Mouse (Mus musculus): Measurements from ENCODE around the gene Cacng2. TPM values are rescaled to one million over a fixed set of nuclear protein-coding genes. Genes with fewer than 3 reads are reported as not detected.

Cacng2 gene
- polyA plus RNA-seq, 1 experiment from 2014 or later: 6.9 TPM

DNA sequence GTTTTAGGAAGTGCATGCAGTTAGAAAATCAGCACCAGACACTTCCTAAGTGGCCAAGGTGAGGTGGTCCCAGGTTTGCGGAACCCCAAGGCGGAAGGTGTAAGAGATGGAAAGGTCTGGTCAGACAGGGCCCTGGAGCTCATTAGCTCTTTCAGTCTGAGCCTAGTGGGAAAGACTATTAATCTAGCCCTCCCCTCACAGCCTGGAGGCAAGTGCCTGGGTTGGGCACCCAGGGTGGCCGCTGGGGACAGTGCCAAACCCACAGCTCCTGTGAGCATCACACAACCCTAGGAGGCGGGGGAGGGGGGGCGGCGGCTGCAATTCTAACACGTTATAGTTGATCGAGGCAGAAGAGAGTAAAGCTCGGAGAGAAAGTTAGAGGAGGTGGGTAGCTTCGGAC, 3.6 kb downstream of the Cacng2 start:
- H3K4me1 ChIP-seq (replicated peaks; ENCODE audit: control insufficient read depth, insufficient read depth, low read length): peaks cover 25% of the 10 kb centered on the region
- no peak for ATAC-seq
- H3K27ac ChIP-seq (ENCODE audit: low read length): no peak overlapping the region
- H3K27me3 ChIP-seq (replicated peaks; ENCODE audit: control insufficient read depth, insufficient read depth, low read length): no peaks in the 10 kb centered on the region
- H3K36me3 ChIP-seq (ENCODE audit: control insufficient read depth, insufficient read depth): no peaks in the 10 kb centered on the region
- 49% methylated on average over 10 of the region's 10 CpGs for WGBS
- H3K9me3 ChIP-seq (ENCODE audit: control insufficient read depth, low read length): no peaks in the 10 kb centered on the region
- 0 out of 2 replicates have a peak overlapping the region, but pooled peaks have one; percentile 5 for H3K9ac ChIP-seq (replicated peaks; ENCODE audit: low read depth, low read length)
- H3K4me3 ChIP-seq (replicated peaks; ENCODE audit: low read length): peak overlapping the region; percentile 73
- peak overlapping the region; percentile 80 for H3K4me2 ChIP-seq (ENCODE audit: low read length)

- WGBS: 61% methylated on average over 5 of the region's 5 CpGs
- no peaks in the 10 kb centered on the region for H3K27me3 ChIP-seq (replicated peaks; ENCODE audit: control insufficient read depth, insufficient read depth, low read length)
- peaks cover 3% of the 10 kb centered on the region; the same call in 1 of the 2 replicates for H3K4me1 ChIP-seq (replicated peaks; ENCODE audit: control insufficient read depth, insufficient read depth, low read length)
- H3K36me3 ChIP-seq (ENCODE audit: control insufficient read depth, insufficient read depth): no peaks in the 10 kb centered on the region
- ATAC-seq: no peak
- no peak overlapping the region for H3K27ac ChIP-seq (ENCODE audit: low read length)
- no peak overlapping the region for H3K9ac ChIP-seq (replicated peaks; ENCODE audit: low read depth, low read length)
- no peak overlapping the region for H3K4me3 ChIP-seq (replicated peaks; ENCODE audit: low read length)
- H3K4me2 ChIP-seq (ENCODE audit: low read length): no peak overlapping the region
- H3K9me3 ChIP-seq (ENCODE audit: control insufficient read depth, low read length): no peaks in the 10 kb centered on the region
Observed at GRCm38 (mm10) chr15:78099516-78099915, 20.3 kb downstream of the Cacng2 start.

GRCm38 (mm10) chr15:78096004-78096403, 23.8 kb downstream of the Cacng2 start:
- WGBS: 84% methylated on average over 16 of the region's 16 CpGs
- no peaks in the 10 kb centered on the region for H3K9me3 ChIP-seq (ENCODE audit: control insufficient read depth, low read length)
- no peak overlapping the region for H3K9ac ChIP-seq (replicated peaks; ENCODE audit: low read depth, low read length)
- no peak overlapping the region for H3K4me3 ChIP-seq (replicated peaks; ENCODE audit: low read length)
- no peak for ATAC-seq
- peaks cover 3% of the 10 kb centered on the region; the same call in 1 of the 2 replicates for H3K4me1 ChIP-seq (replicated peaks; ENCODE audit: control insufficient read depth, insufficient read depth, low read length)
- H3K27ac ChIP-seq (ENCODE audit: low read length): no peak overlapping the region
- no peaks in the 10 kb centered on the region for H3K27me3 ChIP-seq (replicated peaks; ENCODE audit: control insufficient read depth, insufficient read depth, low read length)
- H3K4me2 ChIP-seq (ENCODE audit: low read length): no peak overlapping the region
- no peaks in the 10 kb centered on the region for H3K36me3 ChIP-seq (ENCODE audit: control insufficient read depth, insufficient read depth)

DNA sequence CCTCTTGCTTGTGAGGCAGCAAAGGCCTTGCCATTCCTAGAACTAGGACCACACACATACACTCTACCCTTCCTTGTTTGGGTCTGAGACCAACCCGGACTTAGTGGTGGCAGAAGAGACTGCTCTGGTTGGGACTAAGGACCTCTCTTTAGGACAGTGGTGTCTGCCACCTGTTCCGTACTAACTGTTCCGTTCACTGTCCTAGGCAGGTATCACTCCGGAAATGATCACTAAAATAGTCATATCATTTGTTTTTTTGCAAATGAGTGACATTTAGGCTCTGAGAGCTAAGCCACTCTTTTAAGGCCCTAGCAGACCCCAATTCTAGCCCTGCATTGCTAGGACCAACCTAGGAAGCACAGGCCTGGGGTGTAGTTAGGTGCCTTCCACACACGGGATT, 26.2 kb downstream of the Cacng2 start:
- no peak for ATAC-seq
- no peaks in the 10 kb centered on the region for H3K36me3 ChIP-seq (ENCODE audit: control insufficient read depth, insufficient read depth)
- H3K4me3 ChIP-seq (replicated peaks; ENCODE audit: low read length): no peak overlapping the region
- H3K27me3 ChIP-seq (replicated peaks; ENCODE audit: control insufficient read depth, insufficient read depth, low read length): no peaks in the 10 kb centered on the region
- no peak overlapping the region for H3K27ac ChIP-seq (ENCODE audit: low read length)
- WGBS: 80% methylated on average over 5 of the region's 5 CpGs
- peaks cover 3% of the 10 kb centered on the region; the same call in 1 of the 2 replicates for H3K4me1 ChIP-seq (replicated peaks; ENCODE audit: control insufficient read depth, insufficient read depth, low read length)
- H3K9me3 ChIP-seq (ENCODE audit: control insufficient read depth, low read length): no peaks in the 10 kb centered on the region
- H3K4me2 ChIP-seq (ENCODE audit: low read length): no peak overlapping the region
- no peak overlapping the region for H3K9ac ChIP-seq (replicated peaks; ENCODE audit: low read depth, low read length)

DNA sequence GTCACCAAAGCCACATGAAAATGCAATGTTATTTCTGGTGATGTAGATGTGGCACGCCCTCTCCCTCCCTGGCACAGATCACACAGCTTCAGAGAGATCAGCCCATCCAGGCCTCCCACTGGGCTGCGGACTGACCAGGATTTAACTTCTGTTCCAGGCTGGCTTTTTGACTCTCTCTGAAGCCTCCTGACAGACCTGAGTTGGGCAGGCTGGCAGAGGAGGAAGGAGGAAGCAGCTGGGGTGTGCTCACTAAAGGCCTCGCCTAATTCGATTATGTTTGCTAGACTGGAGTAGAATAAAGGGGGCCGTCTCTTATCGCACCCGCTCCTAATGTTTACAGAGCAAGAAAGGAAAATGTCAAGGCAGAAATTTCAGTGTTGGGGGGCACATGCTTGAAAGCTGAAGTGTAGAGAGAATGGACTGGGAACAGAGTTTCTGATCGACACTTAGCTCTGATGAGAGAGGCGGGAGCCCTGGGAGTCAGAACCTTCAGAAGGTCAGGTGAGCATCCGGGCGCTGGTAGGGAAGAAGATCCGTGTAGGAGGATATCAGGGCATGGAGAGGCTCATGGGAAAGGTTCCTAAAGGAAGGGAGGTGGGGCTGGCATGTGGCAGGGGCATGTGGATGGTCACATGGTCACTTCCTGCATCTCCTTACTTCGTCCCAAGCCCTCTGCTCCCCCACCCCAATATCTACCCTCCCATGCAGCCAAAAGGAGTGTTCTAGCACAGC, 36.8 kb downstream of the Cacng2 start:
- no peak overlapping the region for H3K27ac ChIP-seq (ENCODE audit: low read length)
- H3K4me3 ChIP-seq (replicated peaks; ENCODE audit: low read length): no peak overlapping the region
- no peak overlapping the region for H3K4me2 ChIP-seq (ENCODE audit: low read length)
- H3K4me1 ChIP-seq (replicated peaks; ENCODE audit: control insufficient read depth, insufficient read depth, low read length): peaks cover 14% of the 10 kb centered on the region
- H3K9me3 ChIP-seq (ENCODE audit: control insufficient read depth, low read length): no peaks in the 10 kb centered on the region
- H3K9ac ChIP-seq (replicated peaks; ENCODE audit: low read depth, low read length): no peak overlapping the region
- ATAC-seq: no peak
- H3K27me3 ChIP-seq (replicated peaks; ENCODE audit: control insufficient read depth, insufficient read depth, low read length): no peaks in the 10 kb centered on the region
- WGBS: 17% methylated on average over 13 of the region's 13 CpGs
- no peaks in the 10 kb centered on the region for H3K36me3 ChIP-seq (ENCODE audit: control insufficient read depth, insufficient read depth)

DNA sequence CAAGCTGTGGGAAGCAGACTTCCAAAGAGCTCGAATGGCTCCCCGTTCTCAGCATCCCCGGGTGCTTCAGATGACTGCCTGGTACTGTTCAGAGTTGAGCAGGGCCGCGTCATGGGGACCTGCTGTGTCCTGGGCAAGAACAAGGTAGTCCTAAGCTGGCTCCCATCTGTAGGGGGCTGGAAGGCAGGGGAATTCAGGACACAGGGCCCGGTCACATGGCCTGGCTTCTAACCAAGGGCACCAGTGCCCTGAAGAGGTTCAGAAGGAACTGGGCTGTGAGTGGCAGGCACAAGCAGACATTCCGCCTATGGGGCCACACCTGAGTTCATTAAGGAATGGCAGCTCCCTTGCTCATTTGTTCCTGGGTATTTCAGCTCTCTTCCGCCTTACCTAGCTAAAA, 37.7 kb downstream of the Cacng2 start:
- no peaks in the 10 kb centered on the region for H3K27me3 ChIP-seq (replicated peaks; ENCODE audit: control insufficient read depth, insufficient read depth, low read length)
- no peak for ATAC-seq
- peaks cover 14% of the 10 kb centered on the region for H3K4me1 ChIP-seq (replicated peaks; ENCODE audit: control insufficient read depth, insufficient read depth, low read length)
- H3K27ac ChIP-seq (ENCODE audit: low read length): no peak overlapping the region
- no peak overlapping the region for H3K4me2 ChIP-seq (ENCODE audit: low read length)
- no peaks in the 10 kb centered on the region for H3K36me3 ChIP-seq (ENCODE audit: control insufficient read depth, insufficient read depth)
- no peaks in the 10 kb centered on the region for H3K9me3 ChIP-seq (ENCODE audit: control insufficient read depth, low read length)
- no peak overlapping the region for H3K4me3 ChIP-seq (replicated peaks; ENCODE audit: low read length)
- H3K9ac ChIP-seq (replicated peaks; ENCODE audit: low read depth, low read length): no peak overlapping the region
- 52% methylated on average over 8 of the region's 8 CpGs for WGBS

DNA sequence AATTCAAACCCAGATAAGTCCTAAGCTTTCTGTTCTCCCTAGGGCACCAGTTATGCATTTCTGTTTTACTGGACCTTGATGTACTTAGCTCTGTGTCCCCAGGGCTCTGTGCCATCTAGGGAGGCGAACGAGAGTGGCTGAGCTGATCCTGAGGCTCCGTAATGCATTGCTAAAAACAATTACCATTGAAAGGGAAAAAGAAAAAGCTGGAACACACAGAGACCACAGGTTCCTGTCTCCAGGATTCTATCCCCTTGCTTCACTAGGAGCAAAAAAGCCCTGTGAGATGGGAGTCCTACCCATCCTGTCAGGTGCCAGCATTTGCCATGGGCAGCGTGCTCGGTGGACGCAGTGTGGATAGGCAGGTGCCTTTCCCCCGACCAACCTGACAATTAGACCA, 38.4 kb downstream of the Cacng2 start:
- Histone ChIP-seq H3K4me2 (ENCODE audit: low read length) (no peak overlapping the region), H3K36me3 (ENCODE audit: control insufficient read depth, insufficient read depth) (no peaks in the 10 kb centered on the region), H3K4me3 (replicated peaks; ENCODE audit: low read length) (no peak overlapping the region), H3K9ac (replicated peaks; ENCODE audit: low read depth, low read length) (no peak overlapping the region), H3K4me1 (replicated peaks; ENCODE audit: control insufficient read depth, insufficient read depth, low read length) (peaks cover 14% of the 10 kb centered on the region), H3K27ac (ENCODE audit: low read length) (no peak overlapping the region), H3K9me3 (ENCODE audit: control insufficient read depth, low read length) (no peaks in the 10 kb centered on the region), H3K27me3 (replicated peaks; ENCODE audit: control insufficient read depth, insufficient read depth, low read length) (no peaks in the 10 kb centered on the region)
- WGBS: 76% methylated on average over 7 of the region's 7 CpGs
- ATAC-seq: no peak

- H3K9ac ChIP-seq (replicated peaks; ENCODE audit: low read depth, low read length): no peak overlapping the region
- no peaks in the 10 kb centered on the region for H3K27me3 ChIP-seq (replicated peaks; ENCODE audit: control insufficient read depth, insufficient read depth, low read length)
- no peak overlapping the region for H3K27ac ChIP-seq (ENCODE audit: low read length)
- no peaks in the 10 kb centered on the region for H3K36me3 ChIP-seq (ENCODE audit: control insufficient read depth, insufficient read depth)
- no peaks in the 10 kb centered on the region for H3K9me3 ChIP-seq (ENCODE audit: control insufficient read depth, low read length)
- no peak overlapping the region for H3K4me2 ChIP-seq (ENCODE audit: low read length)
- 80% methylated on average over 4 of the region's 4 CpGs for WGBS
- H3K4me1 ChIP-seq (replicated peaks; ENCODE audit: control insufficient read depth, insufficient read depth, low read length): peaks cover 14% of the 10 kb centered on the region
- no peak overlapping the region for H3K4me3 ChIP-seq (replicated peaks; ENCODE audit: low read length)
- no peak for ATAC-seq
Observed at GRCm38 (mm10) chr15:78080326-78080725, 39.5 kb downstream of the Cacng2 start.

- Histone ChIP-seq H3K27me3 (replicated peaks; ENCODE audit: control insufficient read depth, insufficient read depth, low read length) (no peaks in the 10 kb centered on the region), H3K27ac (ENCODE audit: low read length) (no peak overlapping the region), H3K9ac (replicated peaks; ENCODE audit: low read depth, low read length) (no peak overlapping the region), H3K36me3 (ENCODE audit: control insufficient read depth, insufficient read depth) (no peaks in the 10 kb centered on the region), H3K4me2 (ENCODE audit: low read length) (no peak overlapping the region), H3K4me3 (replicated peaks; ENCODE audit: low read length) (no peak overlapping the region), H3K4me1 (replicated peaks; ENCODE audit: control insufficient read depth, insufficient read depth, low read length) (peaks cover 14% of the 10 kb centered on the region), H3K9me3 (ENCODE audit: control insufficient read depth, low read length) (no peaks in the 10 kb centered on the region)
- no peak for ATAC-seq
- WGBS: 64% methylated on average over 15 of the region's 15 CpGs
Observed at GRCm38 (mm10) chr15:78078776-78079628, 40.8 kb downstream of the Cacng2 start.
